Mouse (Mus musculus) liver, adult 2 months (tissue): ENCODE measurements at regions not wholly inside any gene's neighbourhood (a gene's known extent, or its start where the extent isn't known, plus 50 kb on each side); places are given as distances from the start of the nearest gene placed in this dataset.
"Not testable (repeated sequence)": the region's sequence is repeated elsewhere in the genome, so short reads cannot be mapped to it uniquely, and the experiment has no call there.

Source experiments
- DNase-seq: peaks from one replicate; pipeline ENCODE4 v3.0.0-alpha.2; 2011; ENCODE audit warnings: low read depth, low spot score; ENCODE audit errors: extremely low read depth
- H3K27ac ChIP-seq: fragments of 200-500 bp; replicated peaks from 2 replicates; pipeline ENCODE4 v1.5.1; 2012; ENCODE audit warnings: low read depth, mild to moderate bottlenecking, control low read depth, inconsistent platforms, low read length; ENCODE audit not compliant: insufficient read depth
- H3K27me3 ChIP-seq: fragments of 200-500 bp; 2 replicates; pipeline ENCODE4 v1.6.1; 2012; ENCODE audit warnings: mild to moderate bottlenecking, moderate library complexity, low read length, inconsistent platforms; ENCODE audit not compliant: control insufficient read depth, insufficient read depth
- H3K36me3 ChIP-seq: fragments of 200-500 bp; 2 replicates; pipeline ENCODE4 v1.6.1; 2012; ENCODE audit warnings: low read length, inconsistent platforms; ENCODE audit not compliant: control insufficient read depth, insufficient read depth
- H3K4me1 ChIP-seq: fragments of 200-500 bp; 2 replicates; pipeline ENCODE4 v1.6.1; 2011; ENCODE audit warnings: low read length; ENCODE audit not compliant: control insufficient read depth, insufficient read depth
- H3K4me3 ChIP-seq: fragments of 200-500 bp; 2 replicates; pipeline ENCODE4 v1.5.1; 2011; ENCODE audit warnings: low read depth, mild to moderate bottlenecking, control low read depth, low read length, moderate library complexity; ENCODE audit not compliant: insufficient read depth
- H3K79me2 ChIP-seq: fragments of 200-500 bp; 2 replicates; pipeline ENCODE4 v1.6.1; 2012; ENCODE audit warnings: inconsistent platforms, mild to moderate bottlenecking, low read length, moderate library complexity; ENCODE audit not compliant: control insufficient read depth, insufficient read depth
- H3K9ac ChIP-seq: fragments of 200-500 bp; 2 replicates; pipeline ENCODE4 v1.6.1; 2012; ENCODE audit warnings: low read depth, mild to moderate bottlenecking, control low read depth, inconsistent platforms, low read length
- whole genome bisulfite sequencing: fragments of 180-500 bp; shearing (Covaris S2); methylation state at CpG from one replicate; pipeline ENCODE4 v1.1.7; 2018; 5-methylcytosine and 5-hydroxymethylcytosine counted together

GRCm38 (mm10) chr8:71813239-71813638 is 68.6 kb upstream of the Zfp709 start:
- not testable (repeated sequence) for H3K36me3 ChIP-seq, H3K4me1 ChIP-seq, H3K27me3 ChIP-seq, DNase-seq, H3K79me2 ChIP-seq, H3K4me3 ChIP-seq, H3K27ac ChIP-seq, H3K9ac ChIP-seq
- WGBS: 90% methylated on average over 8 of the region's 8 CpGs

GRCm38 (mm10) chr8:71807788-71808187 is 74.0 kb upstream of the Zfp709 start:
- WGBS: 26% methylated on average over 3 of the region's 4 CpGs
- H3K27me3 ChIP-seq: not testable (repeated sequence)

GRCm38 (mm10) chr8:71804586-71804985 is 77.2 kb upstream of the Zfp709 start:
- H3K27me3 ChIP-seq, H3K27ac ChIP-seq, H3K4me3 ChIP-seq, H3K79me2 ChIP-seq, DNase-seq, H3K4me1 ChIP-seq, H3K9ac ChIP-seq, H3K36me3 ChIP-seq: not testable (repeated sequence)
- WGBS: 77% methylated on average over 1 of the region's 1 CpGs

More at GRCm38 (mm10) chr8:71807788-71808187, 74.0 kb upstream of the Zfp709 start:
- H3K36me3 ChIP-seq, H3K4me1 ChIP-seq, H3K79me2 ChIP-seq, H3K9ac ChIP-seq, H3K4me3 ChIP-seq, DNase-seq, H3K27ac ChIP-seq: not testable (repeated sequence)

GRCm38 (mm10) chr8:71802226-71802625 is 76.7 kb upstream of the Fcho1 start:
- WGBS: 49% methylated on average over 2 of the region's 2 CpGs

GRCm38 (mm10) chr8:71789031-71789460 is 63.5 kb upstream of the Fcho1 start:
- WGBS: 7% methylated on average over 5 of the region's 9 CpGs
- H3K36me3 ChIP-seq, DNase-seq, H3K27me3 ChIP-seq, H3K27ac ChIP-seq, H3K4me1 ChIP-seq, H3K79me2 ChIP-seq: not testable (repeated sequence)
- Histone ChIP-seq H3K4me3 (peak overlapping the region; percentile 47), H3K9ac (0 out of 2 replicates have a peak overlapping the region, but pooled peaks have one; percentile 34)

More at GRCm38 (mm10) chr8:71802226-71802625, 76.7 kb upstream of the Fcho1 start:
- H3K4me1 ChIP-seq, H3K27ac ChIP-seq, H3K36me3 ChIP-seq, H3K79me2 ChIP-seq, H3K4me3 ChIP-seq, H3K27me3 ChIP-seq, DNase-seq, H3K9ac ChIP-seq: not testable (repeated sequence)

GRCm38 (mm10) chr8:71780624-71781023 is 55.1 kb upstream of the Fcho1 start:
- not testable (repeated sequence) for H3K79me2 ChIP-seq, H3K27ac ChIP-seq, H3K36me3 ChIP-seq, H3K27me3 ChIP-seq, H3K4me3 ChIP-seq, DNase-seq, H3K4me1 ChIP-seq, H3K9ac ChIP-seq
- 89% methylated on average over 9 of the region's 10 CpGs for WGBS

- not testable (repeated sequence) for H3K79me2 ChIP-seq, H3K27me3 ChIP-seq, H3K9ac ChIP-seq, H3K4me3 ChIP-seq, H3K36me3 ChIP-seq, H3K27ac ChIP-seq, DNase-seq, H3K4me1 ChIP-seq
- 87% methylated on average over 4 of the region's 4 CpGs for WGBS
These were observed 54.3 kb upstream of the Fcho1 start for GRCm38 (mm10) chr8:71779824-71780223.

GRCm38 (mm10) chr8:71779380-71779779 is 53.9 kb upstream of the Fcho1 start:
- H3K27ac ChIP-seq, H3K4me1 ChIP-seq, H3K36me3 ChIP-seq, H3K79me2 ChIP-seq, H3K27me3 ChIP-seq, H3K9ac ChIP-seq, DNase-seq, H3K4me3 ChIP-seq: not testable (repeated sequence)
- 94% methylated on average over 5 of the region's 5 CpGs for WGBS
